Mouse (Mus musculus): ENCODE results near the gene Rhbdl1. TPM values are rescaled to one million over a fixed set of nuclear protein-coding genes. Genes with fewer than 3 reads are reported as not detected.

Gene Rhbdl1
- polyA plus RNA-seq, 1 experiment from 2014 or later, result 1.4 TPM

DNA sequence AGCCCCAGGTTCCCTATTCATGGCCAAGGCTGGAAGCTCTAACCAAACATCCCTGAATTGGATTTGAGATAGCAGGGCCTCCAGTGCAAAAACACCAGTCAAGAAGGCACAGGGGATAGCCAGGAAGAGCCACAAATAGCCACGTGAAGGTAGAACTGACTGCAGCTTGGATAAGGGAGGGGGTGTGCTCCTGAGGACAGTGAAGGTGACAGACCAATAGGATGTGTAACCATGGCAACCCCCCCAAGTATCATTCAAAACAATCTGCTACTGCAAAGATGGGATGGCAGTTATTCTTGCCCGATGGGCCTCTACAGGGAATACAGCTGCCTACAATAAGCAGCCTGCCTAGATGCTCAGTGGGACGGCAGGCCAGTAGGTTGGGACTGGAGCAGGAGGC lies 438 bp upstream of the Rhbdl1 start:
- 35% methylated on average over 3 of the region's 3 CpGs for WGBS
- H3K27ac ChIP-seq, result peak overlapping the region; percentile 69

DNA sequence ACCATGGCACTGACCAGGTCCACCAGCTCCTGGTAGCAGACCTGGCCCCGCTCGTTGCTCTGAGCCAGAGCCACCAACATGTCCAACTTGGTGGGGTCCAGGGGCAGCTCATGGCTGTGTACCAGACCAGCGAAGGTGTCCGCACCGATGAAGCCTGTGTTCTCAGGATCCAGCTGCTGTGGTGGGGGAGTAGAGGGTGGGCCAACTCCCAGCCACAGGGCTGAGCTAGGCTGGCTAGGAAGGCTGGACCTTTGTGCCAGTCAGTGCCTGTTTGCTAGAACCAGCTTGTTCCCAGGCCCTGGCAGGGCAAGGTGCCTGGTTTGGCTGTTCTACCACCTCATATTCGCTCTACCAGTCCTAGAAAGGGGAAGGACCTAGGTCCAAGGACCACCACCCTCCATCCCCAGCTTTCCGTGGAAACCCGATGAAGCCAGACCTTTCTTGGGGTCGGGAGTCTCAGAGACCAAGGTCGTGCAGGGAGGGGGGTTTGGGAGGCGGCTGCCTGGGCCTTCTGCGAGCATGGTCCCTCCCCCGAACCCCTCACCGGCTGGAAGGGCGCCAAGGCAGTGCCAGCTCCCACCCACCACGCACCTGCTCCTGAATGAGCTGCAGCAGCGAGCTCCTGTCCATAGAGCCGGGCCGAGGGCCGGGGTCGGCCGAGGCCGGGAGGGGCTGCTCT lies 559 bp downstream of the Rhbdl1 start:
- Histone ChIP-seq H3K27me3 (no peaks in the 10 kb centered on the region), H3K4me2 (peak overlapping the region; percentile 90), H3K9me3 (replicated peaks) (no peaks in the 10 kb centered on the region), H3K4me1 (replicated peaks) (peaks cover 62% of the 10 kb centered on the region), H3K4me3 (peak overlapping the region; percentile 47), H3K9ac (peak overlapping the region; percentile 62), H3K36me3 (peaks cover 35% of the 10 kb centered on the region), H3K27ac (peak overlapping the region; percentile 69)
- WGBS, result 20% methylated on average over 23 of the region's 23 CpGs
- ATAC-seq (replicated peaks; ENCODE audit: insufficient number of reproducible peaks, insufficient read depth, low FRiP score, low read depth), result no peak

More for the DNA sequence above, 438 bp upstream of the Rhbdl1 start:
- Histone ChIP-seq H3K9ac (peak overlapping the region; percentile 62; the same call in 1 of the 2 replicates), H3K4me1 (replicated peaks) (peaks cover 58% of the 10 kb centered on the region), H3K4me3 (no peak overlapping the region), H3K4me2 (peak overlapping the region; percentile 90), H3K27me3 (no peaks in the 10 kb centered on the region), H3K36me3 (peaks cover 45% of the 10 kb centered on the region), H3K9me3 (replicated peaks) (no peaks in the 10 kb centered on the region)
- ATAC-seq (replicated peaks; ENCODE audit: insufficient number of reproducible peaks, insufficient read depth, low FRiP score, low read depth), result no peak

DNA sequence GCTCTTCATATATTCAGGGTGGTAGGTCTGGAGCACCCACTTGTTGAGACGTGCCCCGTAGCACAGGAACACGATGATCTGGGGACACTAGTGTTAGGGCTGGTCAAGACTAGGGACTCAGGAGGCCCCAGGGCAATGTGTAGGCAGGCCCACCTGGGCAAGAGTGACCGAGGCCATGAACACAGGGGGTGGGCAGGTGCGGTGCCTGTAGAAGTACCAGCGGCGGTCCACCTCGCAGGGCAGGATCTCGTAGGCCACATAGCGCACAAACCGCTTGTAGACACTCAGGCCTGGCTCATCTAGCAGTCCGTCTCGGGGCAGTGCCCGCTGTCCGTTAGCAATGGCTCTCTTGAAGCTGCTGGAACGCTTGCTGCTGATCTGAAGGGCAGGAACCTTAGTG lies 1.3 kb downstream of the Rhbdl1 start:
- no peak overlapping the region for H3K27ac ChIP-seq
- ATAC-seq (replicated peaks; ENCODE audit: insufficient number of reproducible peaks, insufficient read depth, low FRiP score, low read depth), result no peak
- peak overlapping the region; percentile 62; the same call in 1 of the 2 replicates for H3K9ac ChIP-seq
- no peaks in the 10 kb centered on the region for H3K9me3 ChIP-seq (replicated peaks)
- peaks cover 34% of the 10 kb centered on the region for H3K36me3 ChIP-seq
- peak overlapping the region; percentile 91 for H3K4me2 ChIP-seq
- H3K4me1 ChIP-seq (replicated peaks), result peaks cover 66% of the 10 kb centered on the region
- peak overlapping the region; percentile 47; the same call in 1 of the 2 replicates for H3K4me3 ChIP-seq
- WGBS, result 92% methylated on average over 16 of the region's 16 CpGs
- no peaks in the 10 kb centered on the region for H3K27me3 ChIP-seq

DNA sequence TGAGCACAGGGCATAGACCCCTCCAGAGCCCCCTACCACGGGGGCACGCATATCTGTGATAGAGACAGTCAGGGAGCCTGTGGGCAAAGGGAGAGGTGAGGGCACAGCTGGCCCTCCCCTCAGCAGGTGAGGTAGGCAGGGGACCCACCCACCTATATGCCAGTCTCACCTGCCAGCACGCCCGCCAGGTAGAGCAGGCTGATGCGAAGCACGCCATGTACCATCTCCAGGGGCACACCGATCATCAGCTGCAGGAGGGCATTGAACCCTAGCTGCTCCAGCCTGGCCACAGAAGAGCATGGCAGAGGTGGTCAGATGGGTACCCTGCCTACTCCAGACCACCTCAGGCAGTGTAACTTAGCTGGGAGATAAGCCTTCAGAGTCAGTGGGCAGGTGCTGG lies 1.8 kb downstream of the Rhbdl1 start:
- Histone ChIP-seq H3K9ac (no peak overlapping the region), H3K27me3 (no peaks in the 10 kb centered on the region), H3K4me2 (peak overlapping the region; percentile 91; the same call in 1 of the 2 replicates), H3K27ac (no peak overlapping the region), H3K9me3 (replicated peaks) (no peaks in the 10 kb centered on the region), H3K36me3 (peaks cover 34% of the 10 kb centered on the region), H3K4me1 (replicated peaks) (peaks cover 70% of the 10 kb centered on the region), H3K4me3 (peak overlapping the region; percentile 82)
- ATAC-seq (replicated peaks; ENCODE audit: insufficient number of reproducible peaks, insufficient read depth, low FRiP score, low read depth), result no peak
- WGBS, result 94% methylated on average over 7 of the region's 7 CpGs

DNA sequence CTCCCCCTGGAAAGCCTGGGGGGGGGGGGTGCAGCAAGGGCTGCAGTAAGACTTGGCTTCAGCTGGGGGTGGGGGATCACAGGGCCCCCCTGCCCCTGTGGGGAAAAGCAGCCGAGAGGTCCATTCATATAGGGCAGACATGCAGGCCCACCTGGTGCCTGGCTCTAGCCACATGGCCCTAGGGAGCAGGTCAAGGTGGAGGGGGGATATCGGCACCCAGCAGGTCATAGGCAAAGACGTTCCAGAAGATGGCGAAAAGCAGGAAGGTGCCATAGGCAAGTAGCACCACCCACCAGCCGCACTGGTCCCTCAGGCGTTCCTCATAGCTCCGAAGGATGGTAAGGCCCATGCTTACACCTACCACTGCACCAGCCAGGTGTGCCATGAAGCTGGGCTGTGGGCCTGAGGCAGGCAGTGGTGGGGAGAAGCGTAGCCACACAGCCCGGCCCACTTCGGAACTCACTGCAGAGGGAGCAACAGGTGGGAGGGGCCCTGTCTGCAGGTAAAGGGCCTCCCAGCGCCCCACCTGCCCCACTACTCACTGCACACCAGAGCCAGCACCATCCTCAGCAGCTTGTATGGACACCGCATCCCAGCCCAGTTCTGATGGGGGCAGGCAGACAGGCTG lies 2.4 kb downstream of the Rhbdl1 start:
- H3K4me2 ChIP-seq, result peak overlapping the region; percentile 91
- H3K36me3 ChIP-seq, result peaks cover 29% of the 10 kb centered on the region
- H3K4me3 ChIP-seq, result peak overlapping the region; percentile 82
- peak overlapping the region; percentile 86 for H3K9ac ChIP-seq
- peak overlapping the region; percentile 99 for H3K27ac ChIP-seq
- ATAC-seq (replicated peaks; ENCODE audit: insufficient number of reproducible peaks, insufficient read depth, low FRiP score, low read depth), result no peak
- 86% methylated on average over 12 of the region's 12 CpGs for WGBS
- H3K4me1 ChIP-seq (replicated peaks), result peaks cover 73% of the 10 kb centered on the region
- no peaks in the 10 kb centered on the region for H3K27me3 ChIP-seq
- H3K9me3 ChIP-seq (replicated peaks), result no peaks in the 10 kb centered on the region

DNA sequence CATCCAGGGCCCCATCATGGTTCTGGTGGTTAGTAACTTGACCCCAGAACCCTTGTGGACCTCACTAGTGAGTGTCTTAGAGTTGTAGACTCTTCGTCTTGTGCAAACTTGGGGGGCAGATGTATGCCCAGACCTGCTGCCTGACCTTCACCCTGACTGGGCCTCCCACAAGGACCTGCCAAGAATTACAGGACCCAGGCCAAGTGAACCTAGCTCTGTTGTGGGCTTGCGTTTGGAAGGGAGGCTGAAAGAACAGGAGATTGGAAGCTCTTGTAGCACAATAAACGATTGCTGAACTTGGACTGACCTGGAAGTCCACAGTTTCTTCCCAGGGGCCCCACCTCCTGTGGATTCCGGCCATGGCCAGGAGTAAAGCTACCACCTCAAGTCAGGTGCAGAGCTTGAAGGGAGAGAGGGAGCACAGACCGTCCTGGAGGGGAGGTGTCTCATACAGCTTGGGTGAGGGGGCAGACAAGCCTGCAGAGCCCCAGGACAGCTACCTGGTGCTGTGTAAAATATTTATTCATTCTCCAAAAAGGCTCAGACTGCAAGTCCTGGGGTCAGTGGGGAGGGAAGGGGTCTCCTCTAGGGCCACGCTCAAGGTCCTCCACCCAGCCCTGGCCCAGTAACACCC lies 3.0 kb downstream of the Rhbdl1 start:
- Histone ChIP-seq H3K4me3 (peak overlapping the region; percentile 82), H3K4me2 (peak overlapping the region; percentile 91), H3K9ac (peak overlapping the region; percentile 86), H3K27me3 (no peaks in the 10 kb centered on the region), H3K4me1 (replicated peaks) (peaks cover 76% of the 10 kb centered on the region), H3K27ac (peak overlapping the region; percentile 99), H3K36me3 (peaks cover 23% of the 10 kb centered on the region), H3K9me3 (replicated peaks) (no peaks in the 10 kb centered on the region)
- no peak for ATAC-seq (replicated peaks; ENCODE audit: insufficient number of reproducible peaks, insufficient read depth, low FRiP score, low read depth)
- WGBS, result 15% methylated on average over 6 of the region's 6 CpGs

DNA sequence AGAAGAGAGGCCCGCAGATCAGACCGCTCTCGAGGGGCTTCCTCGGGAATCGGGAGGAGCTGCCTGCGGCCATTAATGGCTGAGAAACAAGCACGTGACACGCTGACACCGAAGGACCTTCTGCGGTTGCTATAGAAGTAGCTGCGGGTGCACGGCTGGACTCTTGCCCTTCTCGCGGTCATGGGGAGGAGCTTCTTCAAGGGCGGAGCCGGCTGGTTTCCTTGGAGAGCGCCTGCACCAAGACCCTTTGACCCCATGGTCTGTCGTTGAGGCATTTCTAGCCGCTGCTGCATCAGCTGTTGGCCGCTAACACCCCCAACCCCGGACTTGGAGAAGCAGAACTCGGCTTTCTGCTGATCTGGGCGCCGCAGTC lies 3.8 kb downstream of the Rhbdl1 start, which contains the start of gene Stub1:
Stub1 (minus strand) TSS at position 114 of the 373 bp plus-strand sequence.
- Histone ChIP-seq H3K4me1 (replicated peaks) (peaks cover 79% of the 10 kb centered on the region), H3K27me3 (no peaks in the 10 kb centered on the region), H3K9me3 (replicated peaks) (no peaks in the 10 kb centered on the region)

DNA sequence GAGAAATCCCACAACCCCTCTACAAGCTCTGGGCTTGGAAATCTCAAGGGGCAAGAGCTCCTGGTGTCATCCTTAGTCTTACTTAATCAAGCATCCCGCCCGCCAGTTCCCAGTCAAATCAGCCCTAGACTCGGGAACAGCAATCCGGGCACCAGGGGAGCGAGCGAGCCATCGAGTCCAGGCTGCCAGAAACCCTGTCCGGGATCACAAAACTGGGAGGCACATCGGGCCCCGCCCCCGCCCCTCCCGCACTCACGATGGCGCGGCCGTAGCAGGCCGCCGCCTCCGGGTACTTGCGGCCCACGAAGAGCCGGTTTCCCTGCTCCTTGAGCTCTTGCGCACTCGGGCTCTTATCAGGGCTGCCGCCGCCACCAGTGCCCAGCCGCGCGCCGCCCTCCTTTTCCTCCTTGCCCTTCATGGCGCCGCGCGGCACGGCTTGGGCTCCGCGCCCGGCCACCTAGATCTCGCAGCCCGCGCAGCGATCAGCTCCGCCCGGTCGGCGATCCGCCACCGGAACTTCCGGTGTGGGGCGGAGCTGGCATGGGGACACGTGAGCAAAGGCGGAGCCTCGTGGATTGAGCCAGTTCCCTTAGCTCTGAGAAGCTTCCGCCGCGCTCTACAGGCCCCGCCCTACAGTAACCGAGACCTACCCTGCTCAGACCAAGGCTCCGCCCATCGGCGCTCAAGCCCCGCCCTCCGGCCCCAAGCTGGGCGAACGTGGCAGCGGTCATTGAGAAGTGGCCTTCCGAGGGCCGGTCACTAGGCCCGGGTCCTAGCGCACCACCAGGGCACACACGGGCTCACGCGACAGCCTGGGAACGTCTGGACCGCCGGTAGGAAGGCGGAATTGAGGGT lies 4.4 kb downstream of the Rhbdl1 start:
- H3K4me2 ChIP-seq, result peak overlapping the region; percentile 91
- H3K27ac ChIP-seq, result peak overlapping the region; percentile 99
- H3K4me1 ChIP-seq (replicated peaks), result peaks cover 76% of the 10 kb centered on the region
- peak overlapping the region; percentile 86 for H3K9ac ChIP-seq
- peak; percentile 92 for ATAC-seq (replicated peaks; ENCODE audit: insufficient number of reproducible peaks, insufficient read depth, low FRiP score, low read depth)
- no peaks in the 10 kb centered on the region for H3K9me3 ChIP-seq (replicated peaks)
- peaks cover 20% of the 10 kb centered on the region for H3K36me3 ChIP-seq
- H3K27me3 ChIP-seq, result no peaks in the 10 kb centered on the region
- WGBS, result under 1% methylated on average over 72 of the region's 77 CpGs
- peak overlapping the region; percentile 82 for H3K4me3 ChIP-seq

More for the DNA sequence above, 3.8 kb downstream of the Rhbdl1 start, which contains the start of gene Stub1:
- H3K4me2 ChIP-seq, result peak within 1 kb of the TSS; percentile 91
- H3K27ac ChIP-seq, result peak within 1 kb of the TSS; percentile 99
- H3K36me3 ChIP-seq, result peaks cover 18% of the 10 kb centered on the region
- peak within 1 kb of the TSS; percentile 86 for H3K9ac ChIP-seq
- peak within 1 kb of the TSS; percentile 82 for H3K4me3 ChIP-seq
- under 1% methylated on average over 24 of the region's 24 CpGs for WGBS
- peak; percentile 74 for ATAC-seq (replicated peaks; ENCODE audit: insufficient number of reproducible peaks, insufficient read depth, low FRiP score, low read depth)

DNA sequence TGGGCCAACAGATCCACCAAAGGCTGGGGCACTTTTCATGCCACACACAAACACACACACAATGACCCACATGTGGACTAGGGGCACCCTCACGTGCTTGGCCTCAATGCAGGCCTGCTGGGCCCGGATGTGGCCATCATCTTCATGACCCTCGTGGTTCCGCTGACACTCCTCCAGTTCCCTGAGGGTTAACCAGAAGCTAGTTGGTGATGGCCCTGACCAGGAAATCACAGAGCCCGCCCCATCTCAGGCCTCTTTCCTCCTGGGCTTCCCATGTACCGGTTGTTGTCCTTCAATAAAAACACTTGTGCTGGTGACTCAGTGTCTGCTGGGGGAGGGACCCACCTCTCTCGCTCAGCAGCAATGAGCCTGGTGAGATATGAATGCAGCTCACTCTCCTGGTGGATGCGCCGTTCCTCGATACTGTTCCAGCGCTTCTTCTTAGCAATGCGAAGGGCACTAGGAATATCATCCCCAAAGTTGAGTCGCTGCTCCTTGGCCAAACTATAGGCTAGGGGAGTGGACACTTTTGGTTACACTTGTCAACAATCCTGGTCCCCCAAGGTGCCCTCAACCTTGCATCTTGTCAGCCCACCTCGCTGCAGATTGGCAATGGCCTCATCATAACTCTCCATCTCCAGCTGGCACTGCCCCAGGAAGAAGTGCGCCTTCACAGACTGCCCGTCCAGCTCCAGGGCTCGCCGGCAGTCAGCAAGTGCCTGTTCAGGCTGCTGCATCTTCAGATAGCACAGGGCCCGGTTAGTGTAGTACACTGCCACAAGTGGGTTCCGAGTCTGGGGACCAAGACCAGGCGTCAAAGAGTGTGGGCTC lies 5.4 kb downstream of the Rhbdl1 start:
- Histone ChIP-seq H3K9ac (peak overlapping the region; percentile 83), H3K4me2 (peak overlapping the region; percentile 91), H3K4me1 (replicated peaks) (peaks cover 66% of the 10 kb centered on the region)

DNA sequence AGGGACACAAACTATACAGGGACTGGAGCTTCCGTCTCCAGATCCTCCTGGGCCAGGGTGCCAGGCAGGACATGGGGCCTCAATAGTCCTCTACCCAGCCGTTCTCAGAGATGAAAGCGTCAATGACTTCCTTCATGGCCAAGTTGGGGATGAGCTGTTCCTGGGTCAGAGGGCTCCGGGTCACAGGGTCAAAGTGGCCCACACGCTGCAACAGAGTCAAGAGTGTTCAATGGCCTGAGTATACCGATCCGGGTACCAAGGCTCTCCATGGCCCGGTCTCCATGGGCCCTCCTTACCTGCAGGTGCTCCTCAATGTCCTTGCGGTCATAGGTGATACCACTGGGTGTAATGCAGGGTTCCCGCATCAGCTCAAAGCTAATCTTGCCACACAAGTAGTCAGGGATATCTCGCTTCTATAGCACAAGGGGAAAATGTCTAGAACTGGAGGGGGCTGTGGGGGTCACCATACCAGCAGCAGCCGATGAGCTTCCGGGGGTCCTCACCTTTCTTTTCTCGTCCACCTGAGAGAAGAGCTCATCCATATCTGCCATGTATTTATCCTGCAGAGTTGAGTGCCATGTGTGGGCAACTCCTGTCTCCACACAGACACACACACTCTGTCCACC lies 6.2 kb downstream of the Rhbdl1 start:
- Histone ChIP-seq H3K4me2 (peak overlapping the region; percentile 91), H3K4me1 (replicated peaks) (peaks cover 59% of the 10 kb centered on the region), H3K36me3 (peaks cover 24% of the 10 kb centered on the region), H3K9ac (no peak overlapping the region), H3K4me3 (peak overlapping the region; percentile 82), H3K27ac (no peak overlapping the region), H3K27me3 (no peaks in the 10 kb centered on the region), H3K9me3 (replicated peaks) (no peaks in the 10 kb centered on the region)
- 84% methylated on average over 14 of the region's 14 CpGs for WGBS
- no peak for ATAC-seq (replicated peaks; ENCODE audit: insufficient number of reproducible peaks, insufficient read depth, low FRiP score, low read depth)

More for the DNA sequence above, 5.4 kb downstream of the Rhbdl1 start:
- peak overlapping the region; percentile 99 for H3K27ac ChIP-seq
- 44% methylated on average over 21 of the region's 21 CpGs for WGBS
- ATAC-seq (replicated peaks; ENCODE audit: insufficient number of reproducible peaks, insufficient read depth, low FRiP score, low read depth), result no peak
- no peaks in the 10 kb centered on the region for H3K9me3 ChIP-seq (replicated peaks)
- H3K4me3 ChIP-seq, result peak overlapping the region; percentile 82
- H3K36me3 ChIP-seq, result peaks cover 24% of the 10 kb centered on the region
- no peaks in the 10 kb centered on the region for H3K27me3 ChIP-seq

Measured in heart, embryonic 15.5 days (tissue).